Mouse (Mus musculus) E14TG2a.4 (cell line): ENCODE measurements around the gene Wdr46.

Experiments
- H3K27me3 ChIP-seq: 2 replicates; pipeline ENCODE4 v1.6.1; 2014; ENCODE audit warnings: low read length, control low read depth; ENCODE audit not compliant: insufficient read depth
- H3K36me3 ChIP-seq: 2 replicates; pipeline ENCODE4 v1.6.1; 2014; ENCODE audit warnings: low read length, control low read depth; ENCODE audit not compliant: insufficient read depth
- H3K4me1 ChIP-seq: replicated peaks from 2 replicates; pipeline ENCODE4 v1.6.1; 2014; ENCODE audit warnings: low read depth, low read length, control low read depth
- H3K4me3 ChIP-seq: replicated peaks from 2 replicates; pipeline ENCODE4 v1.5.1; 2014; ENCODE audit warnings: mild to moderate bottlenecking, low read length
- H3K9me3 ChIP-seq: 2 replicates; pipeline ENCODE4 v1.6.1; 2014; ENCODE audit warnings: low read length, control low read depth
- CTCF ChIP-seq: conservative IDR thresholded peaks from 2 replicates; pipeline ENCODE4 v1.5.1; 2014; ENCODE audit warnings: low read length
- NANOG ChIP-seq: IDR thresholded peaks from 2 replicates; pipeline ENCODE4 v1.6.1; 2014; ENCODE audit warnings: borderline replicate concordance, low read length, mixed read lengths
- POU5F1 ChIP-seq: IDR thresholded peaks from 2 replicates; pipeline ENCODE4 v1.6.1; 2014; ENCODE audit warnings: low read length, borderline replicate concordance

Gene Wdr46

GRCm38 (mm10) chr17:33914969-33915391 is 25.5 kb upstream of the Wdr46 start:
- TF ChIP-seq CTCF (peak; percentile 36), POU5F1 (no peak), NANOG (no peak)
- Histone ChIP-seq H3K4me3 (peak overlapping the region; percentile 80), H3K36me3 (peaks cover 71% of the 10 kb centered on the region), H3K27me3 (no peaks in the 10 kb centered on the region), H3K4me1 (peaks cover 87% of the 10 kb centered on the region), H3K9me3 (no peaks in the 10 kb centered on the region)

GRCm38 (mm10) chr17:33915671-33916250 is 24.7 kb upstream of the Wdr46 start, which contains the start of the genes Tapbp and Zbtb22:
TSS of gene Tapbp (plus strand) at chr17:33915899.
TSS of gene Zbtb22 (plus strand) at chr17:33915904.
- H3K4me1 ChIP-seq, result peaks cover 87% of the 10 kb centered on the region
- no peaks in the 10 kb centered on the region for H3K9me3 ChIP-seq
- no peaks in the 10 kb centered on the region for H3K27me3 ChIP-seq
- TF ChIP-seq CTCF (no peak), POU5F1 (no peak), NANOG (peak; percentile 40; the same call in 1 of the 2 replicates)
- H3K36me3 ChIP-seq, result peaks cover 65% of the 10 kb centered on the region
- H3K4me3 ChIP-seq, result peak within 1 kb of the TSS; percentile 80

DNA sequence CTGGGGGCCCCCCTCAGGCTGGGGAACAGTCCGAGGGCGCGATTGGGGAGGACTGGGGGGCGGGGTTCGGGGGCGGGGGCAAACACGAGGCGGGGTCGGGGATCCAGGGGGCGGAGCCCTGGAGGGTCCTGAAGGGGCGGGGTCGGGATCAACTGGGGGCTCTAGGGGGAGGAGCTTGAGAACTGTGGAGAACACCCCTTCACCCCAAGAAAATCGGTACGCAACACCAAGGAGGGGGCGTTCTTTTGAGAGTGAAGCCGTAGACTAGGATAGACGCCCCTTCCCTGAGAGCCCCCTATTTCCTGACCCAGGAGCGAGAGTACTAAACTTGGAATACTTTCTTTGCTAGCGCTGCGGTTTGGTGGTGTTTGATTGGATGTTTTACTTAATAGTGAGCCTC is 24.2 kb upstream of the Wdr46 start:
- Histone ChIP-seq H3K4me3 (peak overlapping the region; percentile 80), H3K4me1 (peaks cover 87% of the 10 kb centered on the region), H3K27me3 (no peaks in the 10 kb centered on the region), H3K9me3 (no peaks in the 10 kb centered on the region), H3K36me3 (peaks cover 62% of the 10 kb centered on the region)
- no peak for TF ChIP-seq CTCF

DNA sequence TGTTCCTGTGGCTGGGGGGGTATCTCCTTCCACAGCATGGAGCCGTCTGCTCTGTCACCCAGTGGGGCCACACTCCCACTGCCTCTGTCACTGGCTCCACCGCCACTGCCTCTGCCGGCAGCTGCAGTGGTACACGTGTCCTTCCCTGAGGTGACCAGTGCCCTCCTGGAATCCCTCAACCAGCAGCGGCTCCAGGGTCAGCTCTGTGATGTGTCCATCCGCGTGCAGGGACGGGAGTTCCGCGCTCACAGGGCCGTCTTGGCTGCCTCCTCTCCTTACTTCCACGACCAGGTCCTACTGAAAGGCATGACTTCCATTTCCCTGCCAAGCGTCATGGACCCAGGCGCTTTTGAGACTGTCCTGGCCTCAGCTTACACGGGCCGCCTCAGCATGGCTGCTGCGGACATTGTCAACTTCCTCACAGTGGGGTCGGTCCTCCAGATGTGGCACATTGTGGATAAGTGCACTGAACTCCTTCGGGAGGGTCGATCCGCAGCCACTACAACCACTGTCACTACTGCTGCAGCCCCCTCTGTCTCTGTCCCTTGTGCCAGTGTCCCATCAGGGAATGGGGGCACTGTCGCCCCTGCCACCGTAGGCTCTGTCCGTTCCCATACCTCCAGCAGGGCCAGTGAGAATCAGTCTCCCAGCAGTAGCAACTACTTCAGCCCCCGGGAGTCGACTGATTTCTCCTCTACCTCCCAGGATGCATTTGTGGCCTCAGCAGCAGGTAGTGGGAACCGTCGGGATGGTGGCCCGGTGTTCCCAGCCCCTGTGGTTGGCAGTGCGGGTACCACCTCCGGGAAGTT is 23.4 kb upstream of the Wdr46 start:
- Histone ChIP-seq H3K27me3 (no peaks in the 10 kb centered on the region), H3K36me3 (peaks cover 62% of the 10 kb centered on the region), H3K9me3 (no peaks in the 10 kb centered on the region), H3K4me1 (peaks cover 87% of the 10 kb centered on the region), H3K4me3 (peak overlapping the region; percentile 80)
- TF ChIP-seq NANOG (no peak), CTCF (no peak), POU5F1 (no peak)

DNA sequence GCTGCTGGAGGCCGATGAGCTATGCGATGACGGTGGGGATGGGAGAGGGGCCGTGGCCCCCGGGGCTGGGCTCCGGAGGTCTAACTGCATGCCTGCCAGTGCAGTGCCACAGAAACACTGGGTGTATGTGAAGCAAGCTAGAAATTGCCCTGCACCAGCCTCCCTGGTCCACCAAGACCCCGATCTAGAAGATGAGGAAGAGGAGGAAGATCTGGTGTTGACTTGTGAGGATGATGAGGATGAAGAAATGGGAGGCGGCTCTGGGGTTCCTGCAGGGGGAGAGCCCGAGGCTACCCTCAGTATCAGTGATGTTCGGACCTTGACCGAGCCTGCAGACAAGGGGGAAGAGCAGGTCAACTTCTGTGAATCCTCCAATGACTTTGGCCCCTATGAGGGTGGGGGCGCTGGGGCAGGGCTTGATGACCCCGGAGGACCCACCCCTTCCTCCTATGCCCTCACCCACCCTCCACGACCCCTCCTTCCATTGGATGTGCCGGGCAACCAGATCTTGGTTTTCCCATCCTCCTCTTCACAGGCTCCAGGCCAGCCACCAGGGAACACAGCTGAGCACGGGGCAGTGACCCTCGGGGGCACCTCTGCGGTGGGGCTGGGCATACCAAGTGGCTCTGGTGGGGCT is 22.7 kb upstream of the Wdr46 start:
- Histone ChIP-seq H3K4me3 (peak overlapping the region; percentile 80), H3K4me1 (peaks cover 83% of the 10 kb centered on the region), H3K27me3 (no peaks in the 10 kb centered on the region), H3K9me3 (no peaks in the 10 kb centered on the region), H3K36me3 (peaks cover 62% of the 10 kb centered on the region)
- no peak for TF ChIP-seq CTCF
- TF ChIP-seq POU5F1, result no peak
- TF ChIP-seq NANOG, result no peak

DNA sequence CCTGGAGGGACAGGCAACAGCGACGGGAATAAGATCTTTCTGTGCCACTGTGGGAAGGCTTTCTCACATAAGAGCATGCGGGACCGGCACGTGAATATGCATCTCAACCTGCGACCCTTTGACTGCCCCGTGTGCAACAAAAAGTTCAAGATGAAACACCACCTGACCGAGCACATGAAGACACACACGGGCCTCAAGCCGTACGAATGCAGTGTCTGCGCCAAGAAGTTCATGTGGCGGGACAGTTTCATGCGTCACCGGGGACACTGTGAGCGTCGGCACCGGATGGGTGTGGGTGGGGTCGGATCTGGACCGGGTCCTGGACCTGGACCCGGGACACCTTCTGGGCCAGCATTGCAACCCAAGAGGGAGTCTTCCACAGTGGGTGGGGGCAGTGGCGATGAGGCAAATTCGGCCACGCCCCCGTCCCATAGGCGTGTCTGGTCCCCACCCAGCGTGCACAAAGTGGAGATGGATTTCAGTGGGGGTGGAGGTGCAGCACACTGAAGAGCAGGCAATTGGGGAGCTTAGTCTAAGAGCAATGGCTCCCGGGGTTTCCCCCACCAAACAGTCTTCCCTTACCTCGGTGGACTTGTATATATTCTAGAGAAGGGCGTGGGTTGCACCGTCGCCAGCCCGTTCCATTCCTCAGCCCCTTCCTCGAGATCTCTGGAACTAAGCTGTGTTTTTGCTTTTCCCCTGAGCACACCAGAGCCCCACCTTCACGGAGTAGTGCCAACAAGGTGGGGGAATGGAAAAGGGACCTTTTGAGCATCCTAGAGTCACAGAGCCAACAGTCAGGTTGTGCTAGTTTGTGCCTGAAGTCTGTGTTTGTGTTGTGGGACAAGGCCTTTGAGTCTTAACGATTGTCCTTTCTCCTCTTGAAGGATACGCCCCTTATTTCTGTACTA is 21.9 kb upstream of the Wdr46 start:
- Histone ChIP-seq H3K9me3 (no peaks in the 10 kb centered on the region), H3K27me3 (no peaks in the 10 kb centered on the region), H3K36me3 (peaks cover 58% of the 10 kb centered on the region), H3K4me3 (peak overlapping the region; percentile 80), H3K4me1 (peaks cover 81% of the 10 kb centered on the region)
- TF ChIP-seq CTCF (no peak), POU5F1 (no peak), NANOG (no peak)

DNA sequence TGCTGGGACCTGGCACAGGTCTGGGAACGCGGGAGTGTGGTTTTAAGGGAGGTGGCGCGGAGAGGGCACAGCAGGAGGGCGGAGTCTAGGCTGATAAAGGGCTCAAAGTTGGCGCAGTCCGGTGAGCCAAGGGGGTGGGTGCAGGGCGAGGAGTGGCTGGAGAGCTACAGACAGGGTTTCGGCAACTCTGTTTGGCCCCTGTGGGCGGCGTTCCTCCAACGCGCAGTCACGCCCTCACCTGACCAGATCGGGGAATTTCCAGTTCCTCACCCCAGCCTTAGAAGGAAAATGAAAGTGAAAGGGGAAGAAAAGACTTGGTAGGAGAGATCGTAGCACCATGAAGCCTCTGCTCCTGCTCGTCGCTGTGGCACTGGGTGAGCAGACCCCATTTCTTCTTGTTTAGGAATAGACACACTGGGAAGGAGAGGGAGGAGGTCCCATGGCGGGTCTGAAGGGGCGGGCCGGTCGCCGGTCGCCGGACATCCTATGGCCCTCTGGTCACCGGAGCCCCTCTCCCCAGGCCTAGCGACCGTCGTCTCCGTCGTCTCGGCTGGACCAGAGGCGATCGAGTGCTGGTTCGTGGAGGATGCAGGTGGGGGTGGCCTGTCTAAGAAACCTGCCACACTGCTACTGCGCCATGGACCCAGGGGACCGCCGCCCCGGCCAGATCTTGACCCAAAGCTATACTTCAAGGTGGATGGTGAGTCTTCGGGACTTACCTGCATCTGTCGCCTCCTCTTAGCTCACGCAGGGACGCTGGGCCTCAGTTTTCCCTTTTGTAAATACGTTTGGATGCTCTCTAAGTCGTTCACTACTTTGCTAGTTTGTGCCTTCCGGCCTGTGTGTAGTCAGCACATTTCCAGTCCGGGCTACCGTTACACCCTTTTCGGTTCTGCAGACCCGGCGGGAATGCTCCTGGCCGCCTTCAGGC is 20.8 kb upstream of the Wdr46 start:
- peak overlapping the region; percentile 80 for H3K4me3 ChIP-seq
- H3K27me3 ChIP-seq, result no peaks in the 10 kb centered on the region

More for the DNA sequence above, 20.8 kb upstream of the Wdr46 start:
- TF ChIP-seq CTCF (no peak; the same call in 1 of the 2 replicates), POU5F1 (no peak), NANOG (no peak)
- Histone ChIP-seq H3K36me3 (peaks cover 55% of the 10 kb centered on the region), H3K9me3 (no peaks in the 10 kb centered on the region), H3K4me1 (peaks cover 79% of the 10 kb centered on the region)
